Mouse (Mus musculus): ENCODE data around the gene Lamp1.

Gene Lamp1

GRCm38 (mm10) chr8:13201013-13201334 lies 42.0 kb downstream of the Lamp1 start:
- DNase-seq (ENCODE audit: low spot score): no peak

GRCm38 (mm10) chr8:13202041-13202440 lies 43.1 kb downstream of the Lamp1 start:
- DNase-seq (ENCODE audit: low spot score): no peak

- DNase-seq (ENCODE audit: low spot score): no peak
Measured at GRCm38 (mm10) chr8:13202806-13203205, 43.8 kb downstream of the Lamp1 start.

- DNase-seq (ENCODE audit: low spot score): no peak
Measured at GRCm38 (mm10) chr8:13203472-13203871, 44.5 kb downstream of the Lamp1 start.

GRCm38 (mm10) chr8:13204371-13205140 lies 45.6 kb downstream of the Lamp1 start:
- no peak for DNase-seq (ENCODE audit: low spot score)

- no peak for DNase-seq (ENCODE audit: low spot score)
Measured at GRCm38 (mm10) chr8:13205311-13205710, 46.4 kb downstream of the Lamp1 start.

GRCm38 (mm10) chr8:13206290-13206689 lies 47.3 kb downstream of the Lamp1 start:
- no peak for DNase-seq (ENCODE audit: low spot score)

GRCm38 (mm10) chr8:13208627-13209355 lies 49.8 kb downstream of the Lamp1 start:
- no peak for DNase-seq (ENCODE audit: low spot score)

GRCm38 (mm10) chr8:13209770-13210169 lies 50.8 kb downstream of the Lamp1 start:
- DNase-seq (ENCODE audit: low spot score): no peak

GRCm38 (mm10) chr8:13213479-13214268 lies 54.7 kb downstream of the Lamp1 start:
- DNase-seq (ENCODE audit: low spot score): peak; percentile 66

GRCm38 (mm10) chr8:13216386-13216785 lies 57.4 kb downstream of the Lamp1 start:
- no peak for DNase-seq (ENCODE audit: low spot score)

- DNase-seq (ENCODE audit: low spot score): no peak
Measured at GRCm38 (mm10) chr8:13217093-13217492, 58.1 kb downstream of the Lamp1 start.

- DNase-seq (ENCODE audit: low spot score): no peak
Measured at GRCm38 (mm10) chr8:13217986-13218385, 59.0 kb downstream of the Lamp1 start.

GRCm38 (mm10) chr8:13218441-13218840 lies 59.5 kb downstream of the Lamp1 start:
- no peak for DNase-seq (ENCODE audit: low spot score)

- DNase-seq (ENCODE audit: low spot score): no peak
Measured at GRCm38 (mm10) chr8:13224426-13224825, 65.5 kb downstream of the Lamp1 start.

All from urinary bladder, postnatal 10 days (tissue).